Mouse (Mus musculus): ENCODE data around the gene Cntd1.

The Cntd1 gene

GRCm38 (mm10) chr11:101253613-101254389 lies 25.0 kb upstream of the Cntd1 start, which contains the start of gene Vps25:
Vps25 (plus strand) TSS chr11:101253707.
- peak; percentile 67 to 81 for DNase-seq (ENCODE audit: low spot score in 2 of 2)

- no peak for DNase-seq (ENCODE audit: low spot score in 2 of 2)
These were observed 22.7 kb upstream of the Cntd1 start for GRCm38 (mm10) chr11:101255826-101256775.

GRCm38 (mm10) chr11:101259261-101259712 lies 19.5 kb upstream of the Cntd1 start:
- DNase-seq (ENCODE audit: low spot score in 2 of 2), result no peak

GRCm38 (mm10) chr11:101259948-101260825 lies 18.6 kb upstream of the Cntd1 start, which contains the start of gene Wnk4:
Wnk4 (plus strand) TSS chr11:101260567.
- DNase-seq (ENCODE audit: low spot score in 2 of 2), result peak in 1 of 2 experiments; percentile 39

GRCm38 (mm10) chr11:101260826-101261380 lies 17.9 kb upstream of the Cntd1 start:
- no peak for DNase-seq (ENCODE audit: low spot score in 2 of 2)

- DNase-seq (ENCODE audit: low spot score in 2 of 2), result no peak
These were observed 16.4 kb upstream of the Cntd1 start for GRCm38 (mm10) chr11:101262272-101262967.

GRCm38 (mm10) chr11:101263138-101263988 lies 15.4 kb upstream of the Cntd1 start:
- no peak for DNase-seq (ENCODE audit: low spot score in 2 of 2)

- no peak for DNase-seq (ENCODE audit: low spot score in 2 of 2)
These were observed 14.9 kb upstream of the Cntd1 start for GRCm38 (mm10) chr11:101263989-101264280.

- no peak for DNase-seq (ENCODE audit: low spot score in 2 of 2)
These were observed 13.8 kb upstream of the Cntd1 start for GRCm38 (mm10) chr11:101264954-101265471.

GRCm38 (mm10) chr11:101265906-101266305 lies 12.9 kb upstream of the Cntd1 start:
- DNase-seq (ENCODE audit: low spot score in 2 of 2), result no peak

GRCm38 (mm10) chr11:101269577-101270116 lies 9.2 kb upstream of the Cntd1 start:
- DNase-seq (ENCODE audit: low spot score in 2 of 2), result no peak

- no peak for DNase-seq (ENCODE audit: low spot score in 2 of 2)
These were observed 6.4 kb upstream of the Cntd1 start for GRCm38 (mm10) chr11:101272446-101272845.

- DNase-seq (ENCODE audit: low spot score in 2 of 2), result no peak
These were observed 3.5 kb upstream of the Cntd1 start for GRCm38 (mm10) chr11:101275309-101275708.

GRCm38 (mm10) chr11:101276319-101277070 lies 2.3 kb upstream of the Cntd1 start:
- DNase-seq (ENCODE audit: low spot score in 2 of 2), result no peak

GRCm38 (mm10) chr11:101277381-101278222 lies 1.2 kb upstream of the Cntd1 start:
- no peak for DNase-seq (ENCODE audit: low spot score in 2 of 2)

- peak in 1 of 2 experiments; percentile 26 for DNase-seq (ENCODE audit: low spot score in 2 of 2)
These were observed 369 bp downstream of the Cntd1 start for GRCm38 (mm10) chr11:101279193-101279569.

GRCm38 (mm10) chr11:101280837-101281236 lies 2.0 kb downstream of the Cntd1 start:
- DNase-seq (ENCODE audit: low spot score in 2 of 2), result no peak
